Mouse (Mus musculus) layer of hippocampus, adult 9-11 months (tissue): ENCODE measurements at regions not wholly inside any gene's neighbourhood (a gene's known extent, or its start where the extent isn't known, plus 50 kb on each side); places are given as distances from the start of the nearest gene placed in this dataset.

Experiments used
- DNase-seq: peaks from one replicate; pipeline ENCODE4 v3.0.0; 2022

GRCm38 (mm10) chr13:59393231-59393938 is 191.6 kb downstream of the Agtpbp1 start:
- peak; percentile 72 for DNase-seq

DNA sequence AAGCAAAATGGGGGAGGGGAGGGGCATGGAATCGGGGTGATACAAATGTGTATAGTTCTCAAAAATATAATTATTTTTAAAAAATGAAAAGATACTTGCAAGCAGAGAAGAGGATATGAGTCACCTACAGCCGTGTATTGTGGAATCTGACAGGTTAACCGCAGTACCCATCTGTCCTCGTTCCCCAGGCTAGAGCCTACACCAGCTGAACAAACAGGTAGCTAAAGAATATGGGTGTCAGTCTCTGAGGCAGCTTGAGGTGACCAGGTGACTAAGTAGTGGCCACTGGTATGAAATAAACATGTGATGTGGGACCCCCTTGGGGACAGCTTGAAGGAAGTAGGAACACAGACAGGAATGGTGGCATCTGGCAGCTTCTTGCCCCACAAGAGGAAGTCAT is 192.2 kb downstream of the Agtpbp1 start:
- DNase-seq = no peak

- no peak for DNase-seq
Observed at GRCm38 (mm10) chr13:59387627-59388325, 197.3 kb downstream of the Agtpbp1 start.

GRCm38 (mm10) chr13:59386935-59387540 is 198.0 kb downstream of the Agtpbp1 start:
- no peak for DNase-seq

DNA sequence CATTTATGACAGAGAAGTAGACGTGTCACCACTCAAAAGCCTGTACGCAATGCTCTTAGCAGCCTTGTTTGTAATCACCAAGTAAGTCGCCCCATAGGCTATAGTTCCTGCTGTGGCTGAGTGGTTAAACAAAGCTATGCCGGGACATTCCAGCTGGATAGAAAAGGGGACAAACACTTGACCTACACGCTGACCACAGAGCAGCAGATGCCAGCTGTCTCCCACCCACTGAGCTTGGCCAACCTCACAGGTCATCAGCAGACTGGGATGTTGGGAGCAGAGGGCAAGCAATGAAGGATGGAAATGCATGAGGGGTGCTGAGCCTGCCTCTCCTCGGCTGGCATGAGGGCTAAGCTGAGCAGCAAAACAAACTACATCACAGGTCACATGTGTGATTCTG is 199.2 kb downstream of the Agtpbp1 start:
- no peak for DNase-seq

GRCm38 (mm10) chr13:59370141-59370816 is 214.7 kb downstream of the Agtpbp1 start:
- DNase-seq = no peak

GRCm38 (mm10) chr13:59368550-59369449 is 216.2 kb downstream of the Agtpbp1 start:
- no peak for DNase-seq

GRCm38 (mm10) chr13:59365460-59365859 is 219.6 kb downstream of the Agtpbp1 start:
- DNase-seq = peak; percentile 79

DNA sequence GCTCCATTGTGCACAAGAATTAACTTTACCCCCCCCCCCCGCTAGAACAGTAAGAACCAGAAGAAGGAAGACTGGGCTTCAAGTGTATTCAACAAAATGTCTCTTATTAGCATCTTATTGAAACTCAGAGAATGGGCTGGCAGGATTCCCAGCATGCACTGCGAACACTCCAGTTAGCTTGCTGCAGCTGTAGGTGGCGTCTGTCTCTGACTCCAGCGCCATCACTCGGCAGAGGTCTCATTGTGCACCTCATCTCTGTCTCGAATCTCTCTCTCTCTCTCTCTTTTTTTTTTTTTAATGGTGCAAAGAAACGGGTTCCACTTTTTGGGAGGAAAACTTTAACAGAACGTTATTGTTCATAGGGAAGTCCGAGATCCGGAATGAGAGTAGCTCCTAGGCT is 221.6 kb downstream of the Agtpbp1 start:
- DNase-seq = peak; percentile 16

- DNase-seq = no peak
Observed at GRCm38 (mm10) chr13:59361323-59361722, 223.7 kb downstream of the Agtpbp1 start.

- no peak for DNase-seq
Observed at GRCm38 (mm10) chr13:59360026-59360425, 225.0 kb downstream of the Agtpbp1 start.

DNA sequence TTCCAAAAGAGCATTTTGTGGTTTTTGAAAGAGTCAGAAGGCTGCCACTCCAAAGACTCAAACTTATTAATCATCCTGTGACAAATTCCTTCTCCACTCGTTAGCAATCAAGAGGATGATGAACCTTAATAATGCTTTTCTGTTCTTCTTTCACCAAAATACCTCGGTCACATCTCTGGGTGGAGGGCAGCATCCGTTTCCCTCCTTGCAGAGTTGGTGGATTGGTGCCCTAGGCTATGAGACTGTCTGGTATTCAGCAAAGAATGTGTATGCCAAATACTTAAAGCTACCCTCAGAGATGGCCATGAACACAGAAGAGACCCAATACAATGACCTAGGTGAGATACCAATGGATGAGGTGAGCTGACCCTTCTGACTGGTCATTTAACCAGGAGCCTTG is 226.6 kb downstream of the Agtpbp1 start:
- no peak for DNase-seq

DNA sequence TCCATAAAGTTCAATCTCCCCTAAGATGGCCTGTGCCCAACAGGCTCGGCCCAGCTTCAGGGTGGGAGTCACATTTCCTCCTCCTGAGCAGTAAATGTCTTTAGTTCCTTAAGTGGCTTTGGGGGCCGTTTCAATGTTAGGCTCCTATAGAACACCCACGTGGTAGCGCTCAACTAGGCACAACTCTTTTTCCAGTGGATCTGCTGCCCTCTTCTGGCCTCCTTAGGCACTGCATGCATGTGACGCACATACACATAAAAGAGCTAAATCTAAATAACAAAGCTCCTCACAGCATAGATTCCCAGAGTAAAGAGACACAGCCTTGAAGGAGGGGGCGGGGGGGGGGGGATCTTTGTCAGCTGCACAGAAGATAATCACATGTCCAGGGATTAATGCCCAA is 233.6 kb downstream of the Agtpbp1 start:
- DNase-seq = no peak

DNA sequence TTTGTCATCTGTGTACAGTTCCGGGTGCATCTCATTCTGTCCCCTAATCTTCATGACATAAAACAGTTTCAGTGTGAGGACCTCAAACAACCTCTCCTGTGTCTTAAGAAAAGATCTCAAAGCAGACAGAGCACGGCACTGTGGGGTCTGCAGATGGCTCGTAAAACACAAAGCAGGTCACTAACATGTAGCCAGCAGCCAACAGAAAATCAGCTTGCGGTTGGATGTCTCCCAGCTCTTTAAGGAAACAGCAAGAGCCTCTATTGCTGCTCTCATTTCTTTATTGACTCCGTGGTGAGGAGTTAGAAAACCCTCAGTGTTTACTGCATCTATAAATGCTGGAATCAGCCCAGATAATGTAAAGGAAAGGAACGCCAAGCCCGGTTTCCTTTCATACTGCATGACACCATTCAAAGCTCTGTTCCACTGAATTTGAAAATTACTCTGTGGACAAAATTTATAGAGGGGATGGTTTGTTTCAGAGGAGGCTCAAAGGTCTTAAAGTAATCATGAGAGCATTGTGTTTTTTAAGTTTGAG is 234.3 kb downstream of the Agtpbp1 start:
- DNase-seq = no peak

- no peak for DNase-seq
Observed at GRCm38 (mm10) chr13:59348510-59348909, 236.5 kb downstream of the Agtpbp1 start.

- DNase-seq = no peak
Observed at GRCm38 (mm10) chr13:59341871-59342270, 243.2 kb downstream of the Agtpbp1 start.

DNA sequence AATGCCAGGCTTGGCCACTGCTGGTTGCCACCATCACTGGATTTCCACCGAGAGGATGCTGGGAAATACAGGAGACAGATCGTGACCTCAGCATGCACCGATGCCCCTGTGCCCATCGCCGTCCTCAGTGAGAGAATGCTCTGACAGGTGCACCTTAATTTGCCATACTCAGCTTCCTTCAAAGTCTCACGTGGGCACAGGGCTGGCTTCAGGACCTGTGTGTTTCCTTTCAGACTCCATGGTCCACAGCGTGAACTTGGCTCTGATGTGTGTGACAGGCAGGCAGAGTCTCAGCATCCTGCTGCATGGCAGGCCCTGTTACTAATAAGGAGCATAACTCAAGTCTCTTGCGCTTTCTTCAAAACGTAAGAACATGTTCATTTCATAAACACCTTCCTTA is 246.6 kb downstream of the Agtpbp1 start:
- DNase-seq = no peak

GRCm38 (mm10) chr13:59323933-59324332 is 261.1 kb downstream of the Agtpbp1 start:
- DNase-seq = no peak

DNA sequence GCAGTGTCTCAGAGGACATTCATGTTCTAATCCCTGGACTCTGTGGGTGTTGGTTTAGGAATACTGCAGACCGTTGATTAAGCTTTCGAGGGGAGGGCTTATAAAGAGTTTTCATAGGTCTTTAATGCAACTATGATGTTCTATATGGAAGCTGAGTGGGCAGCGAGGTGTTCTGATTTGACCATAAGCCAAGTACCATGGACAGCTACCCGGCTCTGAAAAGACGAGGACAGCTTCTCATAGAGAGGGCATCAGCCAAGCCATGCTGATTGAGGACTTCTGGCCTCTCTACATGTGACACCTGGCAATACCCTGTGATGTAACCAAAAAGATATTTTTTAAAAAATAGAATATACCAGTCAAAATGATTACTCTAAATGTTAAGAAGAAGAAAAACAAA is 261.6 kb downstream of the Agtpbp1 start:
- no peak for DNase-seq

DNA sequence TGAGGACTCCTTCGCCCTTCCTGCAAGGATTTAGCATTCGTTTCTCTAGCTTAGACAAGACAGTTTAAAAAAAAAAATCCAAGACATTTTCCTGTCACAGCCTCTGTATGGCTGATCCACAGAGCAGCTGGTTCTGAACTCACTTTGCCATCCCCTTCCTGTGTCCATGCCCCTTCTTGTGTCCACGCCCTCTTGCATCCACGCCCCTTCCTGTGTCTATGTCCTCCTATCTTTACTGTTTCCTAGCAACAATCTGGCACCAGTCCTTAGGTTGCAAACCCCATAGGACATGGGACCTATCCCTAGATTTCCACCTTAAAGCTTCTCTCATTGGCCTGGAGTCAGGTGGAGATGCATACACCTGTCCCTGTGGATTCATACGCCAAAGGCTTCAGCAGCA is 264.8 kb downstream of the Agtpbp1 start:
- no peak for DNase-seq

GRCm38 (mm10) chr13:59317458-59318005 is 267.5 kb downstream of the Agtpbp1 start:
- DNase-seq = no peak

DNA sequence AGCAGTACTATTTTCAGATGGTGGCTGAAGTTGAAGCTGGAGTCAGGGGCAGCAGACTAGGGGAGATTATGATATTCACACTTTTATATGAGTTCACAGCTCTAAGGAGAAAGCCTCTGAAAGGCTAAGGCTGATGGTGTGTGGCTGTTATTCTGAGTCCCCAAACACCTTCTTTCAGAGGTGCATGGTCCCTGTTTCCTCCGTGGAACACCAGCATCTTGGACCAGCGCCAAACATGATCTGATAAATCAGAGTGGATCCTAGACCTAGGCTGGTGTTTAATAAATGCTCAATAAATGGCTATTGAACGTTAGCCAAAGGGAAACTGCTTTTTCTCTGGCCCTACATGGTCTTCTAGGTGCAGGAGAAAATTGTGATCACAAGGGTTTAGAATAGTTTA is 269.2 kb downstream of the Agtpbp1 start:
- no peak for DNase-seq
